Mouse (Mus musculus): ENCODE measurements around the gene Psme3. TPM values are rescaled to one million over a fixed set of nuclear protein-coding genes. Genes with fewer than 3 reads are reported as not detected.

Gene Psme3
- polyA plus RNA-seq, 1 experiment from 2014 or later, result 89.7 TPM

DNA sequence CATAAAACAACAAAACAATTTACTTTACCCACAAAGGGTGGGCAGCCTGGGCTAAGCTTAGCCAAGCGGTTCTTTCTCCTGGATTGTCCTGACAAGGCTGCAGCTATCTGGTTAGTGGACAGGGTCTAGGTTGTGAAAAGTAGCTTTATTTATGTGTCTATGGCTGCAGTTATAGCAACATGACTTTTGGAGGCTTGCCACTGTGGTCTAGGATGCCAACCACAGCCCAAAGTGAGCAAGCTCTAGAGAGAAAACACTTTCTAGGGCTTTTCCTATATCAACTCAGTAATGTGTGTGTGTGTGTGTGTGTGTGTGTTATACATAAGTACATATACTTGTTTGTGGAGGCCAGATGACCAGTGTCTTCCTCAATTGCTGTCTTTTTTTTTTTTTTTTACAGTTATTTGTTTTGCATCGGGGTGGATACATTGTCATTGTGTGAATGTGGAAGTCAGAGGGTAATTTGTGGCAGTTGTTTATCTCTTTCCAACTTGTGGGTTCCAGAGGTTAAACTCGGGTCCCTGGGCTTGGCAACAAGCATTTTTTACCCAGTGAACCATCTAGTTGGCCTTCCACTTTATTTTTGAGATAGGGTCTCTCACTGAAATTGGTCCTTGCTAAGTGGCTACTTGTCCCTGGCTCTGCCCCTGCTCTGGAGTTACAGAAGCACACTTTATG is 41.6 kb downstream of the Psme3 start:
- H3K4me3 ChIP-seq (replicated peaks; ENCODE audit: low read length), result no peak overlapping the region
- no peak overlapping the region for H3K4me2 ChIP-seq (replicated peaks)
- no peaks in the 10 kb centered on the region for H3K9me3 ChIP-seq (ENCODE audit: control insufficient read depth, low read length)
- H3K9ac ChIP-seq, result no peak overlapping the region
- no peak overlapping the region for H3K27ac ChIP-seq
- H3K36me3 ChIP-seq (replicated peaks; ENCODE audit: control insufficient read depth, insufficient read depth), result no peaks in the 10 kb centered on the region
- no peaks in the 10 kb centered on the region for H3K4me1 ChIP-seq (replicated peaks; ENCODE audit: control insufficient read depth, insufficient read depth, low read length)
- ATAC-seq (ENCODE audit: low FRiP score) (no peak), DNase-seq (ENCODE audit: low spot score) (no peak)
- 86% methylated on average over 3 of the region's 3 CpGs for WGBS
- H3K27me3 ChIP-seq (ENCODE audit: control insufficient read depth, insufficient read depth, low read length), result no peaks in the 10 kb centered on the region

DNA sequence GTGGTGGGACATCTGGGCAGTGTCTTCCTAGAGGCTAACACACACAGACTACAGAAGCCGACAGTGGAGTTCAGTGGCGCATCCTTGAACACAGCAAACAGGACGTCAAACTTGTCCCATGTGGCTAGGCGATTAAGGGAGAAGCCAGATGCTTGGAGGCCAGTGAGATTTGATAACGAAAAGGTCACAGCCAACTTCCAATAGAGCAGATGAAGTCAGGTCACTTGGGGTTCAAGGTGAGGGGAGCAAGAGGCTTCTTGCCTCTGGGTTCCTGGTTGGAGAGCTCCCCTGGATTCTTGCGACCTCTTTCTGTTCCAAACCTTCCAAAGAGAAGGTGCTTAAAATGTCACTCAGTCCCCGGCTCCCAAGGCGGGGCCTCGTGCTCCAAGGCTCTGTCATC is 43.8 kb downstream of the Psme3 start:
- Histone ChIP-seq H3K27me3 (ENCODE audit: control insufficient read depth, insufficient read depth, low read length) (no peaks in the 10 kb centered on the region), H3K4me1 (replicated peaks; ENCODE audit: control insufficient read depth, insufficient read depth, low read length) (no peaks in the 10 kb centered on the region), H3K4me3 (replicated peaks; ENCODE audit: low read length) (no peak overlapping the region), H3K27ac (no peak overlapping the region), H3K9me3 (ENCODE audit: control insufficient read depth, low read length) (no peaks in the 10 kb centered on the region), H3K36me3 (replicated peaks; ENCODE audit: control insufficient read depth, insufficient read depth) (no peaks in the 10 kb centered on the region), H3K4me2 (replicated peaks) (no peak overlapping the region), H3K9ac (no peak overlapping the region)
- WGBS, result 77% methylated on average over 9 of the region's 9 CpGs
- no peak for ATAC-seq (ENCODE audit: low FRiP score)
- DNase-seq (ENCODE audit: low spot score), result no peak

DNA sequence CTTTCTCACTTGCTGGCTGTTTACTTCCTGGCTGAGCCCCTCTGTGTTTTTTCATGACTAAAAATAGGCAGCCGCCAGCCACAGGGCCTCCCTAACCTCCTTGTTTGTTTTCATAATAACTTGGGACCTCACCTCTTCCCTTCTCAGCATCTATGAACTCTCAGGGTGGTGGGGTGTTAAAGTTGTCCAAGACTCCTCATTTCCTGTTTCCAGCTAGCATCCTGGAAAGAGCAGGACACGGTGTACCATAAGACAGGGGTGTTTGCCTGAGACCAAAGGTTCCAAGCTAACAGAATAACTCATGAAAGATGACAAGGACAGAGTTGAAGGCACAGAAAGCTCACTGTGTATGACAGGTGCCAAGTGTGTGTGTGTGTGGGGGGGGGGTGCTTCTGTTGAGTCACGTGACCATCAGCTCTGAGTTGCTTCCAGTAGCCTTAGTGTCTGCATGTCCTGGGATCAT is 44.7 kb downstream of the Psme3 start:
- Histone ChIP-seq H3K4me3 (replicated peaks; ENCODE audit: low read length) (no peak overlapping the region), H3K4me1 (replicated peaks; ENCODE audit: control insufficient read depth, insufficient read depth, low read length) (no peaks in the 10 kb centered on the region), H3K27me3 (ENCODE audit: control insufficient read depth, insufficient read depth, low read length) (no peaks in the 10 kb centered on the region), H3K4me2 (replicated peaks) (no peak overlapping the region), H3K36me3 (replicated peaks; ENCODE audit: control insufficient read depth, insufficient read depth) (no peaks in the 10 kb centered on the region), H3K27ac (no peak overlapping the region), H3K9ac (no peak overlapping the region), H3K9me3 (ENCODE audit: control insufficient read depth, low read length) (no peaks in the 10 kb centered on the region)
- ATAC-seq (ENCODE audit: low FRiP score), result no peak
- WGBS, result 65% methylated on average over 3 of the region's 3 CpGs
- DNase-seq (ENCODE audit: low spot score), result no peak

DNA sequence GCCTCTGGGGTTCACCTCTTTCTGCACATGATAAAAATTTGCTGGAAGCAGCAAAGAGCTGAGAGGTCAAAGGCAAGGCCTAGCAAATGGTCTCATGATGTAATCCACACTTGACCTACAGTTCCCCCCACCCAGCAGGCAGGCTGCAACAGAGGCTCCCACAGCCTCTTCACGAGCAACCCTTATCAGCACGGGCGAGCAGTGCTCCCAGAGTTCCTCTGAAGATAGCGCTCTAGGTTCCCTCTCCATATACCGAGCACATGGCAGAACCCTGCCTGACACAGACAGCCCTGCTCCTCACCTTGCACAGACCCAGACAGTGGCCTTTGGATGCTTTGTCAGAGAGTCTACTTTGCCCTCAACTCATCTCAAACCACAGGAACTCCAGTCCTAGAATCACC is 48.5 kb downstream of the Psme3 start:
- no peak for ATAC-seq (ENCODE audit: low FRiP score)
- WGBS, result 89% methylated on average over 5 of the region's 5 CpGs
- H3K27ac ChIP-seq, result no peak overlapping the region
- no peak overlapping the region for H3K4me3 ChIP-seq (replicated peaks; ENCODE audit: low read length)
- H3K9ac ChIP-seq, result no peak overlapping the region
- H3K4me1 ChIP-seq (replicated peaks; ENCODE audit: control insufficient read depth, insufficient read depth, low read length), result no peaks in the 10 kb centered on the region
- no peaks in the 10 kb centered on the region for H3K9me3 ChIP-seq (ENCODE audit: control insufficient read depth, low read length)
- no peak for DNase-seq (ENCODE audit: low spot score)
- H3K4me2 ChIP-seq (replicated peaks), result no peak overlapping the region
- H3K36me3 ChIP-seq (replicated peaks; ENCODE audit: control insufficient read depth, insufficient read depth), result no peaks in the 10 kb centered on the region
- H3K27me3 ChIP-seq (ENCODE audit: control insufficient read depth, insufficient read depth, low read length), result no peaks in the 10 kb centered on the region

DNA sequence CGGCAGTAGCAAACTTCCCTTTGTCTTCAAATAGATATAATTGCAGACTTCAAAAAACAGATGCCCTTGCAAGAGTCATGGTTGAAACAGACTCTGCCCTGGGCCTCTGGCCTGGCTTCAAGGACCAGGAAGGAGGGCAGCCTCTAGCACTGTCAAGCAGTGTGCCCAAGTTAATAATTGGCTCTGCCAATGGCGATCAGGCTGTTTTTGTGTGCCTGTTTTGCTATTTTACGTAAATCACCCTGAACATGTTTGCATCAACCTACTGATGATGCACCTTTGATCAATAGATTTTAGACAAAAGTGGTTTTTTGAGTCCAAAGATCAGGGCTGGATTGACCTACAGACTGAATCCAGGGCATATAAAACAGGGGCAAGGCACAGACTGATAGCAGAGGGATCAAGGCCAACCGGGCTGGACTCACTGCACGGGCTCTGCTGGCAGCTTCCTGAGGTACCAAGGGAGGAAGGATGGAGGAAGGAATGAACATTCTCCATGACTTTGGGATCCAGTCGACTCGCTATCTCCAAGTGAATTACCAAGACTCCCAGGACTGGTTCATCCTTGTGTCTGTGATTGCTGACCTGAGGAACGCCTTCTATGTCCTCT is 51.4 kb downstream of the Psme3 start, which contains the start of gene G6pc:
G6pc (plus strand) TSS at position 236 of the 610 bp plus-strand sequence.
- H3K36me3 ChIP-seq (replicated peaks; ENCODE audit: control insufficient read depth, insufficient read depth), result no peaks in the 10 kb centered on the region
- no peaks in the 10 kb centered on the region for H3K9me3 ChIP-seq (ENCODE audit: control insufficient read depth, low read length)
- no peak within 1 kb of the TSS for H3K4me3 ChIP-seq (replicated peaks; ENCODE audit: low read length)
- DNase-seq (ENCODE audit: low spot score) (no peak), ATAC-seq (ENCODE audit: low FRiP score) (no peak)
- no peak within 1 kb of the TSS for H3K4me2 ChIP-seq (replicated peaks)
- H3K27ac ChIP-seq, result no peak within 1 kb of the TSS
- no peak within 1 kb of the TSS for H3K9ac ChIP-seq
- H3K4me1 ChIP-seq (replicated peaks; ENCODE audit: control insufficient read depth, insufficient read depth, low read length), result no peaks in the 10 kb centered on the region
- WGBS, result 92% methylated on average over 8 of the region's 8 CpGs
- H3K27me3 ChIP-seq (ENCODE audit: control insufficient read depth, insufficient read depth, low read length), result no peaks in the 10 kb centered on the region

DNA sequence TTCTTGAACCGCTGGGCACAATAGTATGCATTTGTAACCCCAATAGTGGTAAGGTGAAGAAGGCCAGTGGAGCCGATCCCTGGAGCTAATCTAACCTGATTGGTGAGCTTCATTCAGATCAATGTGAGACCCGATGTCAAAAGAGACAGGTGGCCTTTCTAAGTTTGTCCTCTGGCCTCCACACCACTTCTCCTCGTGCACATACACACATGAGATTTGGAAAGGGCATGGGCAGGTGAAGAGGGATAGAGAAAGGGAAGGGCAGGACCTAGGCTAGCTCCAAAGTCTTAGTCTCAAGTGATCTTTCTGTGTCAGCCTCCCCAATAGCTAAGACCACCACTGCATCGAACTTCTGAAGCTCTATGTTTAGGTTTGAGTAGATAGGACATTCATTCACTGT is 54.1 kb downstream of the Psme3 start:
- H3K36me3 ChIP-seq (replicated peaks; ENCODE audit: control insufficient read depth, insufficient read depth), result no peaks in the 10 kb centered on the region
- 76% methylated on average over 5 of the region's 5 CpGs for WGBS
- ATAC-seq (ENCODE audit: low FRiP score), result no peak

More for the DNA sequence above, 54.1 kb downstream of the Psme3 start:
- DNase-seq (ENCODE audit: low spot score), result no peak
- H3K4me3 ChIP-seq (replicated peaks; ENCODE audit: low read length), result no peak overlapping the region
- H3K4me1 ChIP-seq (replicated peaks; ENCODE audit: control insufficient read depth, insufficient read depth, low read length), result no peaks in the 10 kb centered on the region
- no peak overlapping the region for H3K9ac ChIP-seq
- H3K4me2 ChIP-seq (replicated peaks), result no peak overlapping the region
- no peaks in the 10 kb centered on the region for H3K27me3 ChIP-seq (ENCODE audit: control insufficient read depth, insufficient read depth, low read length)
- H3K27ac ChIP-seq, result no peak overlapping the region
- H3K9me3 ChIP-seq (ENCODE audit: control insufficient read depth, low read length), result no peaks in the 10 kb centered on the region

Small RNA genes within 50 kb of the gene (microRNA-seq; reads per million reads assigned to microRNA genes)
- gene Gm25593, result not detected

Other genes starting within 250 kb of the Psme3 start
- 10.2 and 11.3 TPM in 2 replicates for gene Naglu, start 246.2 kb upstream of the Psme3 start, polyA plus RNA-seq (2014; fragmentation: Nextera tagmentation; extraction: Ambion mirVana)
- 0.31 TPM in 1 of 2 replicates, not detected in the other for gene Hsd17b1, start 237.8 kb upstream of the Psme3 start, polyA plus RNA-seq (2014; fragmentation: Nextera tagmentation; extraction: Ambion mirVana)
- 37.2 and 45.3 TPM in 2 replicates for gene Coasy, start 233.6 kb upstream of the Psme3 start, polyA plus RNA-seq (2014; fragmentation: Nextera tagmentation; extraction: Ambion mirVana)
- gene Mlx, start 228.9 kb upstream of the Psme3 start, polyA plus RNA-seq (2014; fragmentation: Nextera tagmentation; extraction: Ambion mirVana), result 84.0 and 86.6 TPM in 2 replicates
- 16.4 and 20.7 TPM in 2 replicates for gene Psmc3ip, start 220.8 kb upstream of the Psme3 start, polyA plus RNA-seq (2014; fragmentation: Nextera tagmentation; extraction: Ambion mirVana)
- gene Retreg3, start 196.3 kb upstream of the Psme3 start, polyA plus RNA-seq (2014; fragmentation: Nextera tagmentation; extraction: Ambion mirVana), result 13.0 and 14.2 TPM in 2 replicates
- 64.0 and 64.1 TPM in 2 replicates for gene Tubg1, start 196.3 kb upstream of the Psme3 start, polyA plus RNA-seq (2014; fragmentation: Nextera tagmentation; extraction: Ambion mirVana)
- gene Tubg2, start 160.3 kb upstream of the Psme3 start, polyA plus RNA-seq (2014; fragmentation: Nextera tagmentation; extraction: Ambion mirVana), result 48.6 and 50.6 TPM in 2 replicates
- 6.0 and 6.5 TPM in 2 replicates for gene Cntnap1, start 145.7 kb upstream of the Psme3 start, polyA plus RNA-seq (2014; fragmentation: Nextera tagmentation; extraction: Ambion mirVana)
- 7.7 and 9.5 TPM in 2 replicates for gene Plekhh3, start 144.9 kb upstream of the Psme3 start, polyA plus RNA-seq (2014; fragmentation: Nextera tagmentation; extraction: Ambion mirVana)
- gene Ccr10, start 140.8 kb upstream of the Psme3 start, polyA plus RNA-seq (2014; fragmentation: Nextera tagmentation; extraction: Ambion mirVana), result 0.23 and 0.25 TPM in 2 replicates
- gene Ezh1, start 89.8 kb upstream of the Psme3 start, polyA plus RNA-seq (2014; fragmentation: Nextera tagmentation; extraction: Ambion mirVana), result 26.9 and 37.2 TPM in 2 replicates
- gene Ramp2, start 70.2 kb upstream of the Psme3 start, polyA plus RNA-seq (2014; fragmentation: Nextera tagmentation; extraction: Ambion mirVana), result 102 and 117 TPM in 2 replicates
- 122 and 133 TPM in 2 replicates for gene Vps25, start 62.5 kb upstream of the Psme3 start, polyA plus RNA-seq (2014; fragmentation: Nextera tagmentation; extraction: Ambion mirVana)
- gene Wnk4, start 55.6 kb upstream of the Psme3 start, polyA plus RNA-seq (2014; fragmentation: Nextera tagmentation; extraction: Ambion mirVana), result 5.3 and 6.0 TPM in 2 replicates
- 0.42 and 0.91 TPM in 2 replicates for gene Cntd1, start 37.2 kb upstream of the Psme3 start, polyA plus RNA-seq (2014; fragmentation: Nextera tagmentation; extraction: Ambion mirVana)
- gene Coa3, start 37.1 kb upstream of the Psme3 start, polyA plus RNA-seq (2014; fragmentation: Nextera tagmentation; extraction: Ambion mirVana), result 242 and 256 TPM in 2 replicates
- gene Becn1, start 13.9 kb upstream of the Psme3 start, polyA plus RNA-seq (2014; fragmentation: Nextera tagmentation; extraction: Ambion mirVana), result 172 and 176 TPM in 2 replicates
- 1.3 and 1.6 TPM in 2 replicates for gene Aoc2, start 8.8 kb downstream of the Psme3 start, polyA plus RNA-seq (2014; fragmentation: Nextera tagmentation; extraction: Ambion mirVana)
- gene Aoc3, start 14.4 kb downstream of the Psme3 start, polyA plus RNA-seq (2014; fragmentation: Nextera tagmentation; extraction: Ambion mirVana), result 0.21 and 0.28 TPM in 2 replicates
- gene G6pc, start 51.3 kb downstream of the Psme3 start, polyA plus RNA-seq (2014; fragmentation: Nextera tagmentation; extraction: Ambion mirVana), result not detected in 2 replicates
- 82.4 and 85.3 TPM in 2 replicates for gene Aarsd1, start 101.4 kb downstream of the Psme3 start, polyA plus RNA-seq (2014; fragmentation: Nextera tagmentation; extraction: Ambion mirVana)
- 7.3 and 8.8 TPM in 2 replicates for gene Gm27029, start 108.6 kb downstream of the Psme3 start, polyA plus RNA-seq (2014; fragmentation: Nextera tagmentation; extraction: Ambion mirVana)
- gene Rundc1, start 108.9 kb downstream of the Psme3 start, polyA plus RNA-seq (2014; fragmentation: Nextera tagmentation; extraction: Ambion mirVana), result 23.1 and 24.1 TPM in 2 replicates
- gene Ptges3l, start 109.1 kb downstream of the Psme3 start, polyA plus RNA-seq (2014; fragmentation: Nextera tagmentation; extraction: Ambion mirVana), result 1.9 and 2.2 TPM in 2 replicates
- gene Rpl27, start 126.1 kb downstream of the Psme3 start, polyA plus RNA-seq (2014; fragmentation: Nextera tagmentation; extraction: Ambion mirVana), result 248 and 297 TPM in 2 replicates
- 2.6 and 5.4 TPM in 2 replicates for gene Ifi35, start 132.2 kb downstream of the Psme3 start, polyA plus RNA-seq (2014; fragmentation: Nextera tagmentation; extraction: Ambion mirVana)
- 51.0 and 52.5 TPM in 2 replicates for gene Rnd2, start 148.8 kb downstream of the Psme3 start, polyA plus RNA-seq (2014; fragmentation: Nextera tagmentation; extraction: Ambion mirVana)
- gene Vat1, start 150.0 kb downstream of the Psme3 start, polyA plus RNA-seq (2014; fragmentation: Nextera tagmentation; extraction: Ambion mirVana), result 99.9 and 117 TPM in 2 replicates
- 3.2 TPM in 2 replicates for gene Brca1, start 235.7 kb downstream of the Psme3 start, polyA plus RNA-seq (2014; fragmentation: Nextera tagmentation; extraction: Ambion mirVana)
- gene Nbr1, start 235.9 kb downstream of the Psme3 start, polyA plus RNA-seq (2014; fragmentation: Nextera tagmentation; extraction: Ambion mirVana), result 90.1 and 93.0 TPM in 2 replicates

Measured in hindbrain, embryonic 14.5 days (tissue).